Mouse (Mus musculus): ENCODE measurements around the gene Bola1. TPM values are rescaled to one million over a fixed set of nuclear protein-coding genes. Genes with fewer than 3 reads are reported as not detected.

Gene Bola1
- 159 and 228 TPM in 2 replicates for polyA plus RNA-seq (2012)

GRCm38 (mm10) chr3:96219661-96220130 is at the start of gene Bola1, which contains the start of gene Hist2h2ab:
Bola1 (minus strand) TSS chr3:96219709.
Hist2h2ab (plus strand) TSS chr3:96219865.
- TF ChIP-seq GATA1 (IDR thresholded peaks at IDR 0.05; ENCODE audit: low read length) = no peak

GRCm38 (mm10) chr3:96268051-96268775 is 48.7 kb upstream of the Bola1 start, which contains the start of gene Hist2h3b:
Hist2h3b (plus strand) TSS chr3:96268654.
- no peak for TF ChIP-seq GATA1 (IDR thresholded peaks at IDR 0.05; ENCODE audit: low read length)

- no peak for TF ChIP-seq GATA1 (IDR thresholded peaks at IDR 0.05; ENCODE audit: low read length)
Measured at GRCm38 (mm10) chr3:96267541-96267940, 48.0 kb upstream of the Bola1 start.

GRCm38 (mm10) chr3:96266132-96266710 is 46.7 kb upstream of the Bola1 start:
- no peak for TF ChIP-seq GATA1 (IDR thresholded peaks at IDR 0.05; ENCODE audit: low read length)

- no peak for TF ChIP-seq GATA1 (IDR thresholded peaks at IDR 0.05; ENCODE audit: low read length)
Measured at GRCm38 (mm10) chr3:96264404-96264949, 45.0 kb upstream of the Bola1 start.

GRCm38 (mm10) chr3:96263558-96264403 is 44.3 kb upstream of the Bola1 start:
- TF ChIP-seq GATA1 (IDR thresholded peaks at IDR 0.05; ENCODE audit: low read length) = no peak

GRCm38 (mm10) chr3:96262979-96263550 is 43.6 kb upstream of the Bola1 start, which contains the start of gene Hist2h4:
Hist2h4 (minus strand) TSS chr3:96263311.
- TF ChIP-seq GATA1 (IDR thresholded peaks at IDR 0.05; ENCODE audit: low read length) = no peak

GRCm38 (mm10) chr3:96262216-96262875 is 42.8 kb upstream of the Bola1 start:
- no peak for TF ChIP-seq GATA1 (IDR thresholded peaks at IDR 0.05; ENCODE audit: low read length)

- TF ChIP-seq GATA1 (IDR thresholded peaks at IDR 0.05; ENCODE audit: low read length) = no peak
Measured at GRCm38 (mm10) chr3:96261623-96262022, 42.1 kb upstream of the Bola1 start.

- no peak for TF ChIP-seq GATA1 (IDR thresholded peaks at IDR 0.05; ENCODE audit: low read length)
Measured at GRCm38 (mm10) chr3:96260220-96260619, 40.7 kb upstream of the Bola1 start.

GRCm38 (mm10) chr3:96257190-96257589 is 37.7 kb upstream of the Bola1 start:
- TF ChIP-seq GATA1 (IDR thresholded peaks at IDR 0.05; ENCODE audit: low read length) = no peak

- TF ChIP-seq GATA1 (IDR thresholded peaks at IDR 0.05; ENCODE audit: low read length) = peak; percentile 18
Measured at GRCm38 (mm10) chr3:96255926-96256593, 36.6 kb upstream of the Bola1 start.

- TF ChIP-seq GATA1 (IDR thresholded peaks at IDR 0.05; ENCODE audit: low read length) = peak; percentile 98
Measured at GRCm38 (mm10) chr3:96254683-96255355, 35.3 kb upstream of the Bola1 start.
